7 mouse cellular contexts compared by ENCODE assay signal in genomic region chr4:133047353-133048105, GRCm38 (mm10). TPM values are rescaled to one million over a fixed set of nuclear protein-coding genes. Genes with fewer than 3 reads are reported as not detected.
DNase-seq lines count a peak whose midpoint lies in the region; ATAC-seq and TF ChIP-seq lines count a peak whose summit lies in the region.

No protein-coding gene starts in this region.

- TF ChIP-seq CTCF in lung, embryonic 14.5 days (IDR thresholded peaks at IDR 0.05; ENCODE audit: low read depth), result no peak
- no peak for TF ChIP-seq CTCF in lung, adult 2 months (IDR thresholded peaks at IDR 0.05; ENCODE audit: insufficient read depth, low read length)

- no peaks in the 10 kb centered on the region for H3K9me3 ChIP-seq in lung, embryonic 14.5 days (ENCODE audit: low read depth, low read length)
- no peaks in the 10 kb centered on the region for H3K9me3 ChIP-seq in forebrain, embryonic 13.5 days (replicated peaks)
- H3K9me3 ChIP-seq in limb, embryonic 12.5 days, result no peaks in the 10 kb centered on the region
- no peaks in the 10 kb centered on the region for H3K9me3 ChIP-seq in stomach, embryonic 15.5 days

- no peaks in the 10 kb centered on the region for H3K36me3 ChIP-seq in lung, embryonic 14.5 days (ENCODE audit: insufficient read depth)
- no peaks in the 10 kb centered on the region for H3K36me3 ChIP-seq in forebrain, embryonic 13.5 days (ENCODE audit: poor library complexity, severe bottlenecking)
- H3K36me3 ChIP-seq in limb, embryonic 12.5 days, result 0 out of 2 replicates have a peak, but pooled peaks cover 4% of the 10 kb centered on the region
- no peaks in the 10 kb centered on the region for H3K36me3 ChIP-seq in stomach, embryonic 15.5 days

- H3K4me2 ChIP-seq in lung, embryonic 14.5 days, result no peak overlapping the region
- peak overlapping the region; percentile 33 for H3K4me2 ChIP-seq in forebrain, embryonic 13.5 days
- H3K4me2 ChIP-seq in limb, embryonic 12.5 days, result peak overlapping the region; percentile 32
- H3K4me2 ChIP-seq in stomach, embryonic 15.5 days, result peak overlapping the region; percentile 19; the same call in 1 of the 2 replicates

- no peak for TF ChIP-seq POLR2A in lung, adult 2 months (IDR thresholded peaks at IDR 0.05; ENCODE audit: borderline replicate concordance, extremely low read depth, low read depth, low read length)

- peaks cover 75% of the 10 kb centered on the region for H3K4me1 ChIP-seq in lung, embryonic 14.5 days (ENCODE audit: insufficient read depth)
- H3K4me1 ChIP-seq in lung, adult 2 months (ENCODE audit: control insufficient read depth, insufficient read depth, low read length), result peaks cover 26% of the 10 kb centered on the region
- H3K4me1 ChIP-seq in forebrain, embryonic 13.5 days, result peaks cover 100% of the 10 kb centered on the region
- peaks cover 100% of the 10 kb centered on the region for H3K4me1 ChIP-seq in limb, embryonic 12.5 days (replicated peaks)
- H3K4me1 ChIP-seq in stomach, embryonic 15.5 days, result peaks cover 100% of the 10 kb centered on the region

- no peak for DNase-seq in lung, embryonic 14.5 days
- no peak for DNase-seq in lung, adult 2 months
- no peak for DNase-seq in ovary, postnatal 14 days (ENCODE audit: low spot score)
- no peak for DNase-seq in layer of hippocampus, adult 8-10 months (ENCODE audit: low spot score in 2 of 2)

- no peak overlapping the region for H3K4me3 ChIP-seq in lung, embryonic 14.5 days (ENCODE audit: low read depth, low read length)
- no peak overlapping the region for H3K4me3 ChIP-seq in lung, adult 2 months (replicated peaks; ENCODE audit: extremely low read depth, low read depth, low read length)
- no peak overlapping the region for H3K4me3 ChIP-seq in forebrain, embryonic 13.5 days
- no peak overlapping the region for H3K4me3 ChIP-seq in limb, embryonic 12.5 days (replicated peaks)
- no peak overlapping the region for H3K4me3 ChIP-seq in stomach, embryonic 15.5 days (replicated peaks)

- no peak overlapping the region for H3K9ac ChIP-seq in lung, embryonic 14.5 days
- H3K9ac ChIP-seq in forebrain, embryonic 13.5 days, result peak overlapping the region; percentile 62
- peak overlapping the region; percentile 34; the same call in 1 of the 2 replicates for H3K9ac ChIP-seq in limb, embryonic 12.5 days (replicated peaks)
- H3K9ac ChIP-seq in stomach, embryonic 15.5 days, result no peak overlapping the region

- no peaks in the 10 kb centered on the region for H3K27me3 ChIP-seq in lung, embryonic 14.5 days (ENCODE audit: insufficient read depth, low read length)
- H3K27me3 ChIP-seq in forebrain, embryonic 13.5 days, result no peaks in the 10 kb centered on the region
- H3K27me3 ChIP-seq in limb, embryonic 12.5 days, result no peaks in the 10 kb centered on the region
- no peaks in the 10 kb centered on the region for H3K27me3 ChIP-seq in stomach, embryonic 15.5 days (replicated peaks)

- peak overlapping the region; percentile 86; the same call in 1 of the 2 replicates for H3K27ac ChIP-seq in lung, embryonic 14.5 days (ENCODE audit: low read depth)
- H3K27ac ChIP-seq in forebrain, embryonic 13.5 days, result peak overlapping the region; percentile 90
- peak overlapping the region; percentile 73 for H3K27ac ChIP-seq in limb, embryonic 12.5 days
- peak overlapping the region; percentile 73; the same call in 1 of the 2 replicates for H3K27ac ChIP-seq in stomach, embryonic 15.5 days

- 17% methylated on average over 16 of the region's 16 CpGs for WGBS in lung, embryonic 14.5 days
- WGBS in lung, adult 2 months, result 49% methylated on average over 16 of the region's 16 CpGs
- 11% methylated on average over 16 of the region's 16 CpGs for WGBS in forebrain, embryonic 13.5 days
- 14% methylated on average over 16 of the region's 16 CpGs for WGBS in limb, embryonic 12.5 days
- WGBS in stomach, embryonic 15.5 days, result 31% methylated on average over 16 of the region's 16 CpGs

- ATAC-seq in lung, embryonic 14.5 days (ENCODE audit: insufficient read depth), result no peak
- no peak for ATAC-seq in forebrain, embryonic 13.5 days
- no peak for ATAC-seq in limb, embryonic 12.5 days (ENCODE audit: insufficient number of reproducible peaks, insufficient read depth, low FRiP score, low TSS enrichment, low read depth)
- ATAC-seq in stomach, embryonic 15.5 days (ENCODE audit: insufficient read depth, low FRiP score, low read depth), result no peak

RNA-seq across cellular contexts. Expression of gene Ahdc1, which starts 36.5 kb away (rescaled TPM):
- polyA plus RNA-seq in lung, embryonic 14.5 days (2014; fragmentation: Nextera tagmentation; extraction: Ambion mirVana), result 10.2 and 10.5 TPM in 2 replicates
- polyA plus RNA-seq in lung, adult 2 months (2012; rRNA removed), result 25.8 and 28.7 TPM in 2 replicates
- polyA plus RNA-seq in forebrain, embryonic 13.5 days (2015; fragmentation: Nextera tagmentation; extraction: Ambion mirVana), result 7.3 and 8.1 TPM in 2 replicates
- 13.2 and 14.5 TPM in 2 replicates for polyA plus RNA-seq in limb, embryonic 12.5 days (2016; fragmentation: Nextera tagmentation; extraction: Ambion mirVana)
- polyA plus RNA-seq in stomach, embryonic 15.5 days (2015; fragmentation: Nextera tagmentation; extraction: Ambion mirVana), result 8.2 and 9.3 TPM in 2 replicates
- total RNA-seq in layer of hippocampus, adult 8-10 months (2022), result 100 to 1,000 TPM in 3 of 4 experiments, 10 to 100 TPM in 1; 99.1 to 116 (median 106) TPM

Comparison
In these comparisons a context has a peak if more than half of its experiments do, and no peak if none do; other contexts are left out.
1. H3K9ac ChIP-seq: peak in forebrain, embryonic 13.5 days (single experiment) and limb, embryonic 12.5 days (single experiment); none in lung, embryonic 14.5 days (single experiment) and stomach, embryonic 15.5 days (single experiment).
2. Peak in every context shown above with its lines, with median percentiles within 50 percentile points of each other: H3K27ac ChIP-seq.